Mouse (Mus musculus) cerebellum, postnatal 10 days (tissue): ENCODE data around the gene Psph.
"Not testable (repeated sequence)": the region's sequence is repeated elsewhere in the genome, so short reads cannot be mapped to it uniquely, and the experiment has no call there.

Experiments used
- DNase-seq, 2 experiments: peaks; one replicate each; pipeline ENCODE4 v3.0.0; 2021; ENCODE audit warnings: mixed read lengths in 2 of 2

Psph gene

GRCm38 (mm10) chr5:129786818-129787790 lies at the start of gene Psph:
Gene Psph, minus strand, starts transcription at chr5:129787449.
- DNase-seq = peak; percentile 99

DNA sequence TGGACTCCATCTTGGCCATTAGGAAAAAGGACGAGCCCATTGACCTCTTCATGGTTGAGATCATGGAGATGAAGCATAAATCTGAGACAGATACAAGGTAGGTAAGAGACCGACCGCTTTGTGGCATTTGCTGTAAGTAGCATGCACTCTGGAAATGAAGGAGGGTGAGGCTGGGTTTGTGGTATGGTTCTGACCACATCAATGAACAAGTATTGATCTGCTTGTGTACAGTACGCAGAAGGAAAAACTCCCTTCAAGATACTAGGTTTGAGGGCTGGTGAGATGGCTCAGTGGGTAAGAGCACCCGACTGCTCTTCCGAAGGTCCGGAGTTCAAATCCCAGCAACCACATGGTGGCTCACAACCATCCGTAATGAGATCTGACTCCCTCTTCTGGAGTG lies 3.3 kb upstream of the Psph start:
- DNase-seq = not testable (repeated sequence)

GRCm38 (mm10) chr5:129787818-129788593 lies 757 bp upstream of the Psph start:
- no peak for DNase-seq

DNA sequence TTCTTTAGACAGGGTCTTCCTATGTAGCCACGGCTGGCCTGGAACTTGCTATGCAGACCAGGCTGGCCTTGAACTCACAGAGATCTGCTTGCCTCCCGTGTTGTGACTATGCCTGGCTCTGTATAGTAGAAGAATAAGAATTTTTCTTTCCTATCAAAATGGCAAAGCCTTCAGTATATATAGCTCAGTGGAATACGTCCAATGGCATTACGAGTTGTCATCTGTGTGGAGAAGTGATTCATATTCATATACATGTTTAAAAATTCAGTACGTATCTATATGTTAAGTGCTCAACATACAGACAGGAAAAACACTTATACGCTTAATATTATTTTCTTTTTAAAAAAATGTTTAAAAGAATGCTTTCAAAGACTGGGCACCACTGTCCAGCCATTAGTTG lies 1.1 kb downstream of the Psph start:
- peak in 1 of 2 experiments; percentile 14 for DNase-seq

DNA sequence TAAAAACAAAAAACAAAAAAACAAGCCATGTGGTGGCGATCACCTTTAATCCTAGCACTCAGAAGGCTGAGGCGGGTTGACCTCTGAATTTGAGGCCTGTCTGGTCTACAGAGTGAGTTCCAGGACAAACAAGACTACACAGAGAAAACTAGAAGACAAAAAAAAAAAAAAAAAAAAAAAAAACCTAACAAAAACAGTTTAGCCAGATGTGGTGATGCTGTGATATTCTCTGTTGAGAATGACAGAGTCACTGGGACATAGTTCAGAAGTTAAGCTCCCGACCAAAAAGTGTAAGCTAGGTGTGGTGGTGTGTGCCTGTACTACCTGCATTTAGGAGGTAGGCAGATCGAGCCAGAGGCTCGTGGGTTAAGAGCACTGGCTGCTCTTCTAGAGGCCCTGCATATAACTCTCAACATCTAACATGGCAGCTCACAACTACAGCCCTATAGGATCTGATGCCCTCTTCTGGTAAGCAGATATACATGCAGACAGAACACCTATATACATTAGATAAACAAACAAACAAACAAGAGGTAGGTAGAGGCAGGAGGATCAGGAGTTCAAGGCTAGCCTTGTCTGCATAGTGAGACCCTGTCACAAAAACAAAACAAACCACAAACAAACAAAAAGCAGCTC lies 1.9 kb downstream of the Psph start:
- no peak for DNase-seq

DNA sequence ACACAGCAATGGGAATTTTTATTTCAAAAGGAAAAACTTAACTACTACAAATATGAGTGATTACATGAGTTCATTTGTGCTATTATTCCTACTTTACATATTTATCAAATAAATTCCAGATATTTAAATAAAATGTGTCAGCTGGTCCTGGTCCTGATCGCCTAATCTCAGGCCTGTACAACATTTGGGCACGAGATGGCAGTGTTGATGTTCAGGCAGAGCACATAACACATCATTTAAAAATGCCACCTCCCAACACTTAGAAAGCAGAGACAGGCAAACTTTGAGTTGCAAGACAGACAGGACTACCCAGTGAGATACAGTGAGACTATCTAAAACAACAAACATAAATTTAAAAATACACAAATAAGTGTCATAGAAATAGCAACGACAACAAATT lies 5.0 kb downstream of the Psph start:
- DNase-seq = peak; percentile 25 to 34

GRCm38 (mm10) chr5:129780131-129780530 lies 7.1 kb downstream of the Psph start:
- DNase-seq = no peak

DNA sequence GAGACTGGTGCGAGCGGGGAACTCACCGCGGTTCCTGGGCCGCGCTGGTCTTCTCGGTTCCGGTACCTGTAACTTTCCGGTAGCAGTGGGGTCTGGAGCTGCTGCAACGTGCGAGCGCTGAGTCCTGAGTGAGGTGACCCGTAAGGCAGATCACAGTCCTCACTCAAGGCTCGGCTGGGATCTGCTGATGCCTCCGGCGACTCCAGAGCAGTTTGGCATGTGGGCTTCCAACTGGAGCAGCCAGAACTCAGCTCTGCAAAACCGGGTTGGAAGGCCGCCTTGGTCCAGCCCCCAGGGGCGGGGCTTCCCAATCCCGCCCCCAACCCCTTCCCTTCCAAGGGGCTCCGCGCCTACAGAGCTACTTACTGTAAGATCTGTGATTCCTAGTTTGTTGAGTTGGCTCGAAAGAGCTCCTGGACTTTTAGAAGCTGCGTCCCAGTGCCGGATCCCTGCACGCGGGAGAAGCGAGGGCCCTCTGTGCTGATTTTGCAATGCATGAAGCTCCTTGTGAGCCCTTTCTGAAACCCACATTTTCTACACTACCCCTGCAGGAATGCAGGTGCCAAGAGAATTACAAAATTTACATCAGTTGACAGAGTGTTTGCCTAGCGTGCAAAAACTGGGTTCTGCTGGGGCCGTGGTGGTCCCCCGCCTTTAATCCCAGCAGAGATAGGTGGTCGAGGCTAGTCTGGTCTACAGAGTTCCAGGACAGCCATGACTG lies 8.1 kb downstream of the Psph start:
- peak; percentile 89 to 93 for DNase-seq

GRCm38 (mm10) chr5:129778348-129778995 lies 8.8 kb downstream of the Psph start:
- no peak for DNase-seq

- DNase-seq = no peak
Observed at GRCm38 (mm10) chr5:129774661-129775060, 12.6 kb downstream of the Psph start.

- not testable (repeated sequence) for DNase-seq
Observed at GRCm38 (mm10) chr5:129773330-129773729, 13.9 kb downstream of the Psph start.

DNA sequence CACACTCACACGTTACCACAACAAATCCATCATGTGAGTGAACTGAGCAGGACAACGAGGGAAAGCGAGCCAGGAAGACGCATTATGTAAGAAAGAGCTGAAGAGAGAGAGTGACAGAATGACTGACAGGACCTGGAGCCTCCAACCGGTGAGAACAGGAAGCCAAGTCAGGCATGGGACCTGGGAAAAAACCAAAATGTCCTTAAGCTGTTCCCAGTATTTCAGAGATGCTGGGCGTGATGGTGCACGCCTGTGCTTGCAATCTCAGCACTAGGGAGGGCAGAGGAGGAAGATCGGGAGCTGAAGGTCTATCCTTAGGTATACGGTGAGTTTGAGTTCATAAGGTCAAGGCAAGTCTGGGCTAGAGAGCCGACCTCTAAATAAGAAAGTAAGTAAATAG lies 14.8 kb downstream of the Psph start:
- no peak for DNase-seq

GRCm38 (mm10) chr5:129770443-129771355 lies 16.6 kb downstream of the Psph start:
- DNase-seq = no peak

DNA sequence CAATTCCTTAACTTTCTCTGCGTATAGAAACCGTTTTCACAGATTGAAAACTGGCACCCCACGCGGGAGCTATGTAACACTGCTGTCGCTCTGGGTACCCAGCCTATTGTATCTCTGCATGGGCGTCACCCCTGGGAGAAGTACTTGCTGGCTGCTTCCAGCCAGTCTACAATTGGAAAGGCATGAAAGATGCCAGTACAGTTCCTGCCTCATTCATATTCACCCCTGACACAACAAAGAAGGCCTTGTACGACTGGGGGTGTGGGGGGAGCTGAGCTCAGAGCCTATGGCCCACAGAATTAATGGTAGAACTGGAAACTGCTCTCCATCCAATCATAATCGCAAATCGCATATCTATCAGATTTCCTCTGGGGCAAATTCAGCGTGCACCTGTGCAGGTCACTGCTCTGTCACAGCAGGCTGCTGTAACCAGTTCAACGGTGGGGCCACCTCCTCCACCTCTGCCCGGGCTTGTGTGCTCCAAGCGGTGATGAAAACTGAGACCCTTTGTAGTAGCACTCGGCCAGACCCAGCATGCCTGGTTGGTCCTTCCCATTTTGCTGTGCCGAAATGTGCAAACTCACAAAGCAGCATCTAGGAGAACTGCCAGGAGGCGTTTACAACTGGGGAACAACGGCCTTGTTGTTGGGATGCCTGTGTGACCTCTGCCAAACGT lies 25.2 kb downstream of the Psph start:
- DNase-seq = peak; percentile 23 to 49

GRCm38 (mm10) chr5:129759929-129760480 lies 27.2 kb downstream of the Psph start:
- DNase-seq = no peak

GRCm38 (mm10) chr5:129756886-129757285 lies 30.4 kb downstream of the Psph start:
- DNase-seq = no peak

DNA sequence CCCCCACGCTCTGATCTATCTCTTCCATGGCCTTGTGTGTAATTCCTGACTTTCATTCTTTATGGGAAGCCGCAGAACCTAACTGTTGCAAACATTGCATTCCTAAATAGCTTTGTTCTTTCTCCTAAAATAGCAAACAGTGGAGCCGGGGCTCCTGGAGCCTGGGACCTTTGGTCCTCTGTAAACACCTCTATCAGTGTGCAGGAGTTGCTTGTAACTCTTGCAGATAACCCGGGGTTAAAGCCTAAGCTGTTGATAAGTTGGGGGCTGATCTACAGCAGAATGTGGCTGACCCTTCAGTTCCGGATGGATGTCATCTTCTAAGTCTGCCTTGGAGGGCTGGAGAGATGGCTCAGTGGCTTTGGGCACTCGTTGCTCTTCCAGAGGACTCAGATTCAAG lies 43.2 kb downstream of the Psph start:
- DNase-seq = no peak

DNA sequence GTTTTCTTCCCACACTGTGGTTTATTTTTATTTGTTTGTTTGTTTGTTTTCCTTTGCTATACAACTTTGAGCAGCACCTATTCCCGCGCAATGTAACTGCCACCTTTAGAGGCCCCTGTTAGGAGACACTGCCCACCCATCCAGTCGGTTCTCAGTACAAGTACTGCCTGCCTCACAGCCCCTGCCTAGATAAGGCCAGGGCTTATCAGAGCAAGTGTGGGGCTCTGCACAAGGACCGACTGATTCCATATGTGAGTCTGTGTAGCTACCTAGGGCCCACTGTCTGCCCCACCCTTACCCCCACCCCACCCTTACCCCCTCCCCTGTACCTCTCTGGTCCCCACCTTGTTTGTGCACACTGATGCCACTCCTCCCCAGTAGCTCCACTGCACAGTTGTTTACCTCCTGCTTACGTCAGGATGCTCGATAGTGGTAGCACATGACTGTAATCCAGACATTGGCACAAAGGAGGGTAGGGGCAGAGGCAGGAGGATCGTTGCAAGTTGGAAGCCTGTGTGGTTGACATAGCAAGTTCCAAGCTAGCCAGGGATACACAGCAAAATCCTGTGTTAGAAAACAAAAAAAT lies 44.3 kb downstream of the Psph start:
- no peak for DNase-seq

GRCm38 (mm10) chr5:129740976-129741375 lies 46.3 kb downstream of the Psph start:
- peak; percentile 51 to 58 for DNase-seq

- no peak for DNase-seq
Observed at GRCm38 (mm10) chr5:129731021-129731420, 56.2 kb downstream of the Psph start.
